Comparison of ENCODE assay signal across 9 mouse cellular contexts in genomic region chr7:70366808-70367095, GRCm38 (mm10). TPM values are rescaled to one million over a fixed set of nuclear protein-coding genes. Genes with fewer than 3 reads are reported as not detected.
A peak's percentile ranks its signal among the peaks of the same experiment; 100 is the strongest.
DNase-seq lines count a peak whose midpoint lies in the region; ATAC-seq lines count a peak whose summit lies in the region.
"Had no signal": no experiment of that assay in that cellular context is flagged by ENCODE, and none has a peak within 500 bp of the region (broad histone marks: within the 10 kb centered on the region; RNA-seq: fewer than 3 reads in every experiment).

No protein-coding gene starts in this region.

- 0 out of 2 replicates have a peak, but pooled peaks cover 3% of the 10 kb centered on the region for H3K27me3 ChIP-seq in kidney, embryonic 16.5 days (ENCODE audit: insufficient read depth, low read length)
- peaks cover 99% of the 10 kb centered on the region for H3K27me3 ChIP-seq in forebrain, embryonic 10.5 days (ENCODE audit: poor library complexity, severe bottlenecking)
- H3K27me3 ChIP-seq in intestine, embryonic 14.5 days (replicated peaks; ENCODE audit: control insufficient read depth, insufficient read depth, low read length), result peaks cover 20% of the 10 kb centered on the region
- peaks cover 49% of the 10 kb centered on the region for H3K27me3 ChIP-seq in midbrain, embryonic 15.5 days (replicated peaks)

- no peak for ATAC-seq in kidney, embryonic 16.5 days (ENCODE audit: low FRiP score, low TSS enrichment)
- no peak for ATAC-seq in intestine, embryonic 14.5 days (replicated peaks; ENCODE audit: low FRiP score, low TSS enrichment, low read depth)
- ATAC-seq in midbrain, embryonic 15.5 days (replicated peaks), result no peak

- H3K36me3 ChIP-seq in kidney, embryonic 16.5 days (ENCODE audit: insufficient read depth, low read length), result no peaks in the 10 kb centered on the region
- no peaks in the 10 kb centered on the region for H3K36me3 ChIP-seq in forebrain, embryonic 10.5 days (replicated peaks)
- no peaks in the 10 kb centered on the region for H3K36me3 ChIP-seq in intestine, embryonic 14.5 days (ENCODE audit: control insufficient read depth, insufficient read depth, low read length)
- H3K36me3 ChIP-seq in midbrain, embryonic 15.5 days (replicated peaks), result no peaks in the 10 kb centered on the region

- H3K9me3 ChIP-seq in kidney, embryonic 16.5 days (ENCODE audit: low read length), result no peaks in the 10 kb centered on the region
- no peaks in the 10 kb centered on the region for H3K9me3 ChIP-seq in forebrain, embryonic 10.5 days
- H3K9me3 ChIP-seq in intestine, embryonic 14.5 days (ENCODE audit: control insufficient read depth, low read length), result no peaks in the 10 kb centered on the region
- no peaks in the 10 kb centered on the region for H3K9me3 ChIP-seq in midbrain, embryonic 15.5 days

- H3K9ac ChIP-seq in kidney, embryonic 16.5 days (replicated peaks; ENCODE audit: low read length), result peak overlapping the region; percentile 95
- peak overlapping the region; percentile 72 for H3K9ac ChIP-seq in intestine, embryonic 14.5 days (ENCODE audit: low read length)
- no peak overlapping the region for H3K9ac ChIP-seq in midbrain, embryonic 15.5 days

- peaks cover 36% of the 10 kb centered on the region for H3K4me1 ChIP-seq in kidney, embryonic 16.5 days (ENCODE audit: insufficient read depth, low read length)
- H3K4me1 ChIP-seq in forebrain, embryonic 10.5 days, result peaks cover 76% of the 10 kb centered on the region
- H3K4me1 ChIP-seq in intestine, embryonic 14.5 days (replicated peaks; ENCODE audit: control insufficient read depth, insufficient read depth, low read length), result peaks cover 12% of the 10 kb centered on the region; the same call in 1 of the 2 replicates
- peaks cover 20% of the 10 kb centered on the region for H3K4me1 ChIP-seq in midbrain, embryonic 15.5 days

- H3K4me3 ChIP-seq in kidney, embryonic 16.5 days (ENCODE audit: low read length), result peak overlapping the region; percentile 62
- peak overlapping the region; percentile 84 for H3K4me3 ChIP-seq in forebrain, embryonic 10.5 days
- peak overlapping the region; percentile 55 for H3K4me3 ChIP-seq in intestine, embryonic 14.5 days (ENCODE audit: low read depth, low read length)
- peak overlapping the region; percentile 46 for H3K4me3 ChIP-seq in midbrain, embryonic 15.5 days

- H3K4me2 ChIP-seq in kidney, embryonic 16.5 days (replicated peaks; ENCODE audit: low read depth, low read length), result peak overlapping the region; percentile 68
- peak overlapping the region; percentile 60 for H3K4me2 ChIP-seq in intestine, embryonic 14.5 days (ENCODE audit: low read length)
- H3K4me2 ChIP-seq in midbrain, embryonic 15.5 days, result peak overlapping the region; percentile 49

- H3K27ac ChIP-seq in kidney, embryonic 16.5 days (ENCODE audit: low read length), result peak overlapping the region; percentile 98
- peak overlapping the region; percentile 98 for H3K27ac ChIP-seq in forebrain, embryonic 10.5 days
- peak overlapping the region; percentile 88 for H3K27ac ChIP-seq in intestine, embryonic 14.5 days (ENCODE audit: low read depth)
- peak overlapping the region; percentile 86 for H3K27ac ChIP-seq in midbrain, embryonic 15.5 days

- WGBS in kidney, embryonic 16.5 days, result 6% methylated on average over 1 of the region's 1 CpGs
- 0% methylated on average over 1 of the region's 1 CpGs for WGBS in forebrain, embryonic 10.5 days
- 0% methylated on average over 1 of the region's 1 CpGs for WGBS in intestine, embryonic 14.5 days
- 7% methylated on average over 1 of the region's 1 CpGs for WGBS in midbrain, embryonic 15.5 days

- no peak for DNase-seq in kidney, postnatal 4 days
- no peak for DNase-seq in forebrain, embryonic 10.5 days (ENCODE audit: extremely low spot score, low spot score)
- DNase-seq in intestine, embryonic 14.5 days (ENCODE audit: low spot score), result no peak
- DNase-seq in T-cell, adult 2 months (ENCODE audit: low spot score), result no peak
- no peak for DNase-seq in urinary bladder, postnatal 10 days (ENCODE audit: low spot score)
- no peak for DNase-seq in urinary bladder, adult 2 months (ENCODE audit: low spot score)
- DNase-seq: thymus, adult 2 months had no signal

RNA-seq across cellular contexts. Expression of gene Nr2f2, which starts 0.2 kb away (rescaled TPM):
- 165 and 186 TPM in 2 replicates for polyA plus RNA-seq in kidney, embryonic 16.5 days (2015; fragmentation: Nextera tagmentation; extraction: Ambion mirVana)
- polyA plus RNA-seq in forebrain, embryonic 10.5 days (2016; fragmentation: Nextera tagmentation; extraction: Ambion mirVana), result 82.3 and 82.7 TPM in 2 replicates
- polyA plus RNA-seq in intestine, embryonic 14.5 days (2014; fragmentation: Nextera tagmentation; extraction: Ambion mirVana), result 53.7 and 56.9 TPM in 2 replicates
- 84.8 and 98.4 TPM in 2 replicates for polyA plus RNA-seq in midbrain, embryonic 15.5 days (2015; fragmentation: Nextera tagmentation; extraction: Ambion mirVana)
- 118 and 128 TPM in 2 replicates for polyA plus RNA-seq in urinary bladder, adult 2 months (2012; rRNA removed)
